Mouse (Mus musculus) ZHBTc4 (cell line): ENCODE results near the gene Tbc1d8.

ENCODE experiments used
- DNase-seq: peaks from one replicate; pipeline ENCODE4 v3.0.0-alpha.2; 2011; ENCODE audit warnings: low read depth, low spot score

Tbc1d8 gene

DNA sequence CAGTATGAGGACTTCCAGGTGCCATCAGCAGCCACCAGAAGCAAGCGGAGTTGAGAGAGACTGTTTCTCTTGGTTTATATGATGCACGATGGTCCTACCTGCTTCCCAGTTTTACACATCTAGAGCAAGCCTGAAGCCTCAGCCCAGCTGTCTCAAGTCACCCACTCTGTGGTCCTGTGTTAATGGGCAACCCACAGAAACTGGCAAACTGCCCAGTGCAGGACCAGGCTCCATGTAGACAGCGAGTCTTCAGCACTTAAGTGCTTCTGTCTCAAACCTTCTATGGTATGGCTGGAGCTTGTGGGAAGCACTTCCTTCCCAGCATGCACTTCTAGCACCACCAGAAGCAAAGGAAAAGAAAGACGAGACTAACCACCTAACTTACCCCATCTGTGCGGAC, 30.3 kb downstream of the Tbc1d8 start:
- no peak for DNase-seq

DNA sequence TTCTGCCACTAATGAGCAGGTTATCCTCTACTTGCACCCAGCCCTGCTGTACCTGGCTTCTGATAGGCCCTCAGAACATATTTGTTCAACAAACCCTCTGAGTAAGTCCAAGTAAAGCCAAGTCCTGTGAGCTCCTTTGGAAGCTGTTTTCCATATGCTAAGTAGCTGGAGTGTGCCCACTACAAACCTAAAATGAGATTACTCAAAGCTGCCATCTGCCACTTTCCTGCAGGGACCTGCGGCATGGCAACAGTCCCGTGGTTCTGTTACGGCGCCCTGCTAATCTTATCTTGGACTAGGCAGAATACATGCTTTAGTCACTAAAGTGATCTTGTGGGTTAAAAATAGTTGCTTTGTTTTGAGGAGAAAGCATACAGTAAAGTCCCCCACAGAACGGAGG, 32.4 kb downstream of the Tbc1d8 start:
- no peak for DNase-seq

GRCm38 (mm10) chr1:39445303-39446050, 33.1 kb downstream of the Tbc1d8 start:
- no peak for DNase-seq

- no peak for DNase-seq
Measured at GRCm38 (mm10) chr1:39443764-39444163, 34.8 kb downstream of the Tbc1d8 start.

DNA sequence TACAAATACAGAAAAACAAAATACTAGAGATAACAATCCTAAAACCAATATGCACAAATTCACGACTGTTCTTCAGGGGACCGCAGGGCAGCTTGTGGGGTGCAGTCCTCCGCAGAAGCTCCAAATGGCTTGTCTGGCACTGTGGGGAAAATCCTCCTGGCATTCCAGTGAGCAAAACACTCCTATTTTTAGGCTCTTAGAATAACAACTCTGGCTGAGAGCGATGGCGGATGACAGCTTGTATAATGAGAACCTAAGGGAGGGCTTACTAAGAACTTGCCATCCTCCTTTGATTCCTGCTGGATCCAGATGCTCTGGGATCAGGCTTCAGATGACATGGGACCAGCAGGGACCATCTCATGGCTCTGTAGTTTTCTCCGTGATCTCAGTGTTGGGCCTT, 36.9 kb downstream of the Tbc1d8 start:
- DNase-seq: no peak

- no peak for DNase-seq
Measured at GRCm38 (mm10) chr1:39439661-39440548, 38.6 kb downstream of the Tbc1d8 start.

DNA sequence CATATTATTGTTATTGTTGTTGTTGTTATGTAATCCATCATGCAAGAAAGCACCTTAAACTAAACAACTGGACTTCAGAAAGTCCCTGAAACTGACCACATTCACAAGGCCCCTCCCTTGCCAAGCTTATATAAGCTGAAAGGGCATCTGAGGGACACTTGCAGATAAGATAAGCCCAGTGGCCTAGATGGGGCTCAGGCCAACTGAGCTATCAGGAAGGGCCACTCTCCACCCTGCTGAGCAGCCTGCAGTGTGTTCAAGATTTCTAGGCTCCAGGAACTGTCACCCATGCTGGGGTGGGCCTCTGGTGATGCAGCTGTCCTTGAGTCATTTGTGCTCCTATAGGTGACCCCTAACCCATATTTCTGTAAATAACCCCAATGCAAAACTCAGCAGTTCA, 39.9 kb downstream of the Tbc1d8 start:
- no peak for DNase-seq

DNA sequence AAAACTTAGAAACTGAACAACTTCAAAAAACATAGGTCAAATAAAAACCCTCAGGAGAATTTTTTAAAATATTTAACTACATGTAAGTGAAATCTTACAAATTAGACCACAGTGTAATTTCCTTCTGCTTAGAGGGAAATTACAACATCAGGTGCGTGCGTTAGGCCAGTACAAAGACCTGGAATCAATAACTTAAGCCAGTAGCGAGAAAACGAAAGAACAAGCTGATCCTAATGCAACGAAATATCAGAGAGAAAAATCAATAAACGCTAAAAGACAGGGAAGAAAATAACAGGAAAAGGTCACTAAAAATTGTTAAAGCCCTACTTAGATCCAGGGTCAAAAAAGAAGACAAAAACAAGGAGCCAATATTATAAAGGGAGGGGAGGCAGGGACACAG, 44.3 kb downstream of the Tbc1d8 start:
- no peak for DNase-seq

- DNase-seq: peak; percentile 39
Measured at GRCm38 (mm10) chr1:39430020-39430419, 48.5 kb downstream of the Tbc1d8 start.

- peak; percentile 57 for DNase-seq
Measured at GRCm38 (mm10) chr1:39429015-39429414, 49.5 kb downstream of the Tbc1d8 start.

GRCm38 (mm10) chr1:39428280-39428679, 50.3 kb downstream of the Tbc1d8 start:
- DNase-seq: no peak

DNA sequence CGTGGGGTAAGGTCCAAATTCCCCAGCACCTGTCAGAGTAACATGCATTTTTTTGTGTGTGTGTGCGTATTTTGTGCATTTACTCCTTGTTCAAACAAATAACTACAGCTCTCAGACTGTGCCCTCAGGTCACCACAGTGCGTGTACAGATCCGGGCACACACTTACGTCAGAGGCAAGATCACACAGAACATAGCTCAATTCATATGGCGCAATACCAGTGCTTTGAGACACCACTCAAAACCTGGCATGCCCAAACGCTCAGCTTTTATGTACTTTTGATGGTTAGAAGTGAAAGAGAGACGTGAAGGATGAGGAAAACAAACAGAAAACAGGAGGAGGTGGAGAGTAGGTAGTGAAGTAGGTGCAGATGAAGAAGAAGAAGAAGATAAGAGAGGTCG, 53.1 kb downstream of the Tbc1d8 start:
- no peak for DNase-seq

- no peak for DNase-seq
Measured at GRCm38 (mm10) chr1:39420987-39421386, 57.6 kb downstream of the Tbc1d8 start.

GRCm38 (mm10) chr1:39418852-39419251, 59.7 kb downstream of the Tbc1d8 start:
- DNase-seq: no peak

GRCm38 (mm10) chr1:39417817-39418216, 60.7 kb downstream of the Tbc1d8 start:
- peak; percentile 28 for DNase-seq

DNA sequence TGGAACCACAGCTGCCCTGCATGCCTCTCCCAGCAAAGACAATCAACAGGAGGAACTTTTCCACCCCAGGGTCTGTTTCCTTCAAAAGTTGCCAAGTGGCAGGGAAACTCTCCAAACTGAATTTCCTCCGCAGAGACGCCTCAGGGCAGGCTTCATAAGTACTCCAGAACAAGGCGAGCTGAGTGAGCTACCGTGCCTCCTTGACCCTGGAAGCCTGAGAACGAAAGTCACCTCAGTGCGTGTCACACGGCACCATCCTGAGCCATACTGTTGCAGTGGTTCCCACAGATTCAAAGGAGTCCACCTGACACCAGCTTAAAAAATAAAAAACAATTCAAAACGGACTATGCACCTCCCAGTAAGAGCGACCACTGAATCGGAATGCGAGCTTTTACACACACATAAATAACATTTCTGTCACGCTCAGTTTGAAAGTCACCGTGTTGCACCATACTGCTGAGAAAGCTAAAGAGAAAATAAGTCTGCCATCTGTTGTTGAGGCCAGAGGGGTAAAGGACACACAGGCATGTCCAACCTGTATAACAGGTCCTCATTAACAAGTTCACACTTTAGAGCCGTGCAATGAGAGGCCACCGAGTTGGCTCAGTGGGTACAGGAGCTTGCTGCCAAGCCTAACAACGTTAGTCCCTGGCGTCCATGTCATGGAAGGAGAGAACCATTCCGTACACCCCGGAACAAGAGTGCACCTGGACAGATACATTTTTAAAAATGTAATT, 68.3 kb downstream of the Tbc1d8 start:
- peak; percentile 40 for DNase-seq

- DNase-seq: no peak
Measured at GRCm38 (mm10) chr1:39408668-39409067, 69.9 kb downstream of the Tbc1d8 start.

DNA sequence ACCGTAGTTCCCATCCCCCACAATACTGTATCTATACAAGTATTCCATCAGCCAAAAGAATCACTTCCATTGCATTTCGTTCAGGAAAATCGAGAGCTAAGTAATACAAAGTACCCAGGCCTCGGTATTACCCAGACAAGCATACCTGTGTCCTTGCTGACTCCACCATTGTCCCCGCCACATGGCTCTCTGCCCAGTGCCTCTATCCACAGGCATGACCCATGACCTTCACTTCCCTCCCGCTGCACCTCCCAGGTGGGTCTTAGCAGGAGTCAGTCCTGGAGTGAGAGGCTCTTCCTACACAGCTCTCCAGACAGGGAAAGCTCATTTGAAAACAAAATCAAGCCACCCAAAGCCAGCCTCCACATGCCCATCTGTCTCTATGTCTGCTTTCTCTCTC, 70.4 kb downstream of the Tbc1d8 start:
- no peak for DNase-seq

- no peak for DNase-seq
Measured at GRCm38 (mm10) chr1:39407108-39407507, 71.4 kb downstream of the Tbc1d8 start.

- DNase-seq: no peak
Measured at GRCm38 (mm10) chr1:39400173-39400572, 78.4 kb downstream of the Tbc1d8 start.

- DNase-seq: no peak
Measured at GRCm38 (mm10) chr1:39399228-39399627, 79.3 kb downstream of the Tbc1d8 start.

- DNase-seq: no peak
Measured at GRCm38 (mm10) chr1:39398284-39398683, 80.3 kb downstream of the Tbc1d8 start.
